Mouse (Mus musculus) erythroblast, embryonic 14.5 days (primary cell): Measurements from ENCODE around the gene Mfsd7a. TPM values are rescaled to one million over a fixed set of nuclear protein-coding genes. Genes with fewer than 3 reads are reported as not detected.
"Not testable (repeated sequence)": the region's sequence is repeated elsewhere in the genome, so short reads cannot be mapped to it uniquely, and the experiment has no call there.

ENCODE experiments used
- H3K27me3 ChIP-seq: 2 replicates; pipeline ENCODE4 v1.6.1; 2012; ENCODE audit warnings: inconsistent platforms; ENCODE audit not compliant: control insufficient read depth
- H3K36me3 ChIP-seq: 2 replicates; pipeline ENCODE4 v1.6.1; 2012; ENCODE audit warnings: mild to moderate bottlenecking, inconsistent platforms; ENCODE audit not compliant: control insufficient read depth
- H3K4me1 ChIP-seq: 2 replicates; pipeline ENCODE4 v1.6.1; 2012; ENCODE audit warnings: inconsistent platforms; ENCODE audit not compliant: control insufficient read depth
- H3K4me3 ChIP-seq: replicated peaks from 2 replicates; pipeline ENCODE3; 2012; ENCODE audit warnings: moderate library complexity, mild to moderate bottlenecking, inconsistent platforms
- H3K9me3 ChIP-seq: 2 replicates; pipeline ENCODE4 v1.6.1; 2012; ENCODE audit warnings: low read length, inconsistent platforms, mixed read lengths; ENCODE audit not compliant: control insufficient read depth
- GATA1 ChIP-seq: IDR thresholded peaks from 2 replicates; pipeline ENCODE4 v1.6.1; 2012; ENCODE audit warnings: low read length, inconsistent platforms, mixed read lengths
- TAL1 ChIP-seq: IDR thresholded peaks from 3 replicates; pipeline ENCODE4 v1.6.1; 2012; ENCODE audit warnings: low read length, inconsistent platforms, mixed read lengths
- polyA plus RNA-seq: library from polyadenylated mRNA; stranded (reverse); fragments of >175 nt; gene quantifications from 2 replicates; pipeline ENCODE4 v1.2.3, GENCODE M21; 2012

Mfsd7a gene
- polyA plus RNA-seq: not detected in 2 replicates

DNA sequence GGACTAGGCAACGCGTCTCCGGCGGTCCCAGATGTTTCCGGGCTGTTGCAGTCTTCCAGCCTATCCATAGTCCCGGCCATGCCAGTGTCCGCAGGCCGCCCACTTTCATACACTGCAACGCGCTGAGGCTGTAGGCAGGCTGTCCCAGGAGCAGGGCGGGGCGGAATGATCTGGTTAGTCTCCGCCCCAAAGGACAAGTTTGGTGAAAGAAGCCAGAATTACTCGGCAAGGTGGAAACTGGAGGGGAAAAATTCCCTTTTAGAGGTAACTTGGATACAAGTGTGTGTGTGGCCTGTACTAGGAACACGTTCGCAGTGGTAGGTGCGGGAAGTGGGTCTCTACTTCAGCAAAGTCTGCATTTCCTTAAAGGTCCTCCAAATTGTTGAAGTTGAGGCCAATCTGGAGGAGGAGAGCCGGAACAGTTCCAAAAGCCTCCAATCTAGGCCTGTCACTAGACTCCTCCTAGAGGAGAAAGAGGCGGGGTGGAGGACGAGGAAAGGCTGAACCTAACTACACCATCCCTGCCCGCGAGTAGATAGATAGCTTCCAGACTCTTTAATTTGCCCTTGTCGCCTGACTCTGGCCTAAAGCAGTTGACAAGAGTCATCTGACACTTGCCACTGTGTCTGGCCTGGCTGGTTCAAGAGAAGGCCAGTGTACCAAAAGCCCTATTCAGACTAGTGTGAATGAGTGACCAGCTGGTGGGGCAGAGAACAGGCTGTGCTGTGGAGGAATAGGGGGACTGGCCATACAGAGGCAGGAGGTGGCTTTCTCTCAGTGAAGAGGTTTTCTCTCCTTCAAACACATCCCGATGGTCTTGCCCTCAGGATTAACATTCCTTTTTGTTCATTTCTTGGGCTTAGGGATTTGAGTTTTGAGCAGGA lies at the start of gene Mfsd7a:
Gene Mfsd7a (minus strand): TSS at position 107 of the 884 bp plus-strand sequence.
- TF ChIP-seq TAL1: no peak
- TF ChIP-seq GATA1: no peak
- peaks cover 47% of the 10 kb centered on the region for H3K4me1 ChIP-seq
- H3K4me3 ChIP-seq: peak within 1 kb of the TSS; percentile 60
- H3K9me3 ChIP-seq: no peaks in the 10 kb centered on the region
- peaks cover 6% of the 10 kb centered on the region for H3K27me3 ChIP-seq
- H3K36me3 ChIP-seq: no peaks in the 10 kb centered on the region

DNA sequence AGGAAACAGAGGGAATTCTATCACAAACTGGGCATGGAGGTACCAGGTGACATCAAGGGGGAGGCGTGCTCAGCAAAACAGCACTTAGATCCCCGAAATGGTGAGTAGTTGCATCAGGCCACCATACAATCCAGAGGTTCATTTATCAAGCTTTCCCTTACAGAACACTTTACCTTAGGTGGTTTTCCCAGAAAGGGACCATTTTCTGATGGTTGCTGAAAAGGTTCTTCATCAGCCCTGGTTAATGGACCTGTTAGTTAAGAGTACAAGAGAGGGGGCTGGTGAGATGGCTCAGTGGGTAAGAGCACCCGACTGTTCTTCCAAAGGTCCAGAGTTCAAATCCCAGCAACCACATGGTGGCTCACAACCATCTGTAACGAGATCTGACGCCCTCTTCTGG lies 37.5 kb upstream of the Mfsd7a start:
- not testable (repeated sequence) for H3K4me1 ChIP-seq, H3K27me3 ChIP-seq, H3K9me3 ChIP-seq, H3K4me3 ChIP-seq
- peaks cover 81% of the 10 kb centered on the region for H3K36me3 ChIP-seq

DNA sequence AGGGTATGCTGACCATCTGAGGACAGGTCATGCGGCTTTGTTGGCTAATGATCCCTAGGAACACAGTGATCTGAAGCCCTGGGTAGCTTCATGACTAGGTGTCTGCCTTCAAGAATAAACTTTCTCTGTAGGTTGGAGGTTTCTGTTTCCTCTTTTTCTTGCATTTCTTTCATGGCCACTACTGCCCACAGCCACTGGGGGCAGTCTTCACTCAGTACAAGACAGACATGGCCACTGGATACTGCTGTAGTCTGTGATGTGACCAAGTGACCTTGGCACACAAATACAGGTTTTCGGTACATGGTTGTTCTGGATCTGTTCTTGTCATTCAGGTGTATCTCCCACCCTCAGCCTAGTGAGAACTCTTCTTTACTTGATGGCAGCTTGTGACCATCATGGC lies 36.5 kb upstream of the Mfsd7a start:
- H3K4me3 ChIP-seq: no peak overlapping the region
- TF ChIP-seq TAL1 (no peak), GATA1 (no peak)
- H3K9me3 ChIP-seq: no peaks in the 10 kb centered on the region
- H3K36me3 ChIP-seq: peaks cover 73% of the 10 kb centered on the region
- no peaks in the 10 kb centered on the region for H3K27me3 ChIP-seq
- H3K4me1 ChIP-seq: peaks cover 2% of the 10 kb centered on the region

DNA sequence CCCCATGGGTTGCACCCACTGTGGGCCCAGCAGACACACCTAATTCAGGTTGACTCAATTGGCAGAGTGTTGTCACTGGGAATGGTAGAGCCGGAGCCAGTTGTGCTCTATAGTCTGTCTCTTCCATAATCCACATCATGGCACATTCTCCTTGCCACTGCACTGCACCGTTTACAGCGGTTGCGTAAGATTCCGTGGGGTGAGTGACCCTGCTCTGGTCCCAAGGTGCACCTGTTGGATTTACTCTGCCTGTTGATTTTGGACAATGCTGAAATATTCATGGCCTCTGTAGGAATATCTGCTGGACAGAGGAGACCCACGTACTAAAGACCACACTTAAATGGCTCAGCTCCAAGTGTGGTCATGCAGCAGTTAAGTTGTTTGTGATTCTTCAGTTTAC lies 34.3 kb upstream of the Mfsd7a start:
- H3K36me3 ChIP-seq: peaks cover 66% of the 10 kb centered on the region

DNA sequence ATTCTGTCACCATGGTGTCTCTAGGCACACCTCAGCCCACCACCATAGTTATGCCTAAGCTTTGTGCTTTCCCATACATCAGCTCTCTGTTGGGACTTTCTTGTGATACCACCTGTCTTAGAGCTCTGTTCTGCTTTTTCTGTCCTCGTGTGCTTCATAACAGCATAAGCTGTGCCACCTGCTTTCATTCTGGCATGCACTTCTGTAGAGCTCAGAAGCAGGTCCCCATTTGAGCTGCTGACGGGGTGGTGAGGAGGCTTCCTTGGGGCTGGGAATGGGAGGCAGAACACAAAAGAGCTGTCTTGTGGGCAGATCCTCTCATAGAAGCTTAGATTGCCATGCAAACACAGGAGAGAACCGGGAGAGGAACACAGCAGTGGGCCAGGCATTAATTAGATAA lies 27.3 kb upstream of the Mfsd7a start:
- Histone ChIP-seq H3K4me1 (peaks cover 15% of the 10 kb centered on the region), H3K4me3 (no peak overlapping the region), H3K27me3 (no peaks in the 10 kb centered on the region), H3K36me3 (peaks cover 83% of the 10 kb centered on the region), H3K9me3 (no peaks in the 10 kb centered on the region)
- no peak for TF ChIP-seq TAL1
- no peak for TF ChIP-seq GATA1

More for the DNA sequence above, 34.3 kb upstream of the Mfsd7a start:
- Histone ChIP-seq H3K4me3 (no peak overlapping the region), H3K4me1 (peaks cover 2% of the 10 kb centered on the region), H3K27me3 (no peaks in the 10 kb centered on the region), H3K9me3 (no peaks in the 10 kb centered on the region)
- TF ChIP-seq GATA1 (no peak), TAL1 (no peak)

DNA sequence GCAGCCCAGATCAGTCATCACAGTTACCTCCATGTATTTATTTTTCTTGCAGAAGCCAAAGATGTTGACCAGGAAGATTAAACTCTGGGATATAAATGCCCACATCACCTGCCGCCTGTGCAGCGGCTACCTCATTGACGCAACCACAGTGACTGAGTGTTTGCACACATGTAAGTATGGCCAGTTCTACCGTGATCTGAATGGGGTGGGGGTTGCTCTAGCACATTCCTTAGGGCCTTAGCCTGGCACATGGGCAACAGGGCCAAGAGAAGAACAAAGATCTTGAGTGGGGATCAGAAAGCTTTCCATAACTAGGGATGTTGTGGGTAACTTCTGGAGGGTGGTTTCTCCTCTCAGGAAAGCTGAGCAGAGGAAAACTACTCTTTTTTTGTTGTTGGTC lies 25.0 kb upstream of the Mfsd7a start:
- Histone ChIP-seq H3K27me3 (no peaks in the 10 kb centered on the region), H3K4me1 (peaks cover 28% of the 10 kb centered on the region), H3K36me3 (peaks cover 90% of the 10 kb centered on the region)

DNA sequence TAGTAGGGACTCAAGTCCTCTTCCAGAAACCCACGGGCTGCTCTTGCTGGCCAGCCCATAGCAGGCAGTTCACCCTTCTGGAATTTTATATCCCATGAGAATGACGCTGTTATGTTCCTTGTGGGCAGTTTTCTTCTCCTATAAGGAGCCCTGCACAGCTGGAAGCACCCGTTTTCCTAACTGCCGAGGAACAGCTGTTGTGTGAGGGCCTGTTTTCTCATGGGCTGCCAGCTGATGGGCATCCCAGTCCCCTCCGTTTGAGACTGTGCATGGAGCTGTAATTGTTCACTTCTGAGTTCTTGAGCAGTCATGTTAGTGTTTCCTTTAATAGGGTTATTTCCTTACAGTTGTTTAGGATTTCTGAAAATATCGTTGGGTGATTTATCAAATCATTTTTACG lies 20.9 kb upstream of the Mfsd7a start:
- peaks cover 63% of the 10 kb centered on the region for H3K4me1 ChIP-seq
- peaks cover 71% of the 10 kb centered on the region for H3K36me3 ChIP-seq
- H3K27me3 ChIP-seq: no peaks in the 10 kb centered on the region
- H3K9me3 ChIP-seq: no peaks in the 10 kb centered on the region
- TF ChIP-seq GATA1: no peak
- no peak for TF ChIP-seq TAL1
- H3K4me3 ChIP-seq: no peak overlapping the region

More for the DNA sequence above, 25.0 kb upstream of the Mfsd7a start:
- Histone ChIP-seq H3K9me3 (no peaks in the 10 kb centered on the region), H3K4me3 (no peak overlapping the region)
- TF ChIP-seq TAL1: no peak

DNA sequence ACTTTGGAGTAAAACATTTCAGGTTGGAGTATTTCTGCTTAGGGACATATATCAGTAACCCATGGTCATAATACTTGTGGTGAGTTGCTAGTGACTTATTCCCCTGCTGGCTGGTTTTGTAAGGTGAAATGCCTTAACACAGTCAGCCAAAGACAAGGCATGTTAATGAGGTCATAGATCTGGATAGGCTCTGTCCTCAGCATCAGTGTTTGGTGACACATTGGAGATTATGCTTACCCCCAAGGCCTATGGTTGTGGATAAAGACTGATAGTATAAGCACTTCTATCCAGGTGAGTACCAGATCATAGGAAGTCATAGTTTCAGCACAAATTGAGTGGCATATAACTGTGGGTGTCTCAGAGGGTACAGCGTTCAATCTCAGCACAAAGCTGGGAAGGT lies 18.0 kb upstream of the Mfsd7a start:
- Histone ChIP-seq H3K9me3 (no peaks in the 10 kb centered on the region), H3K36me3 (peaks cover 47% of the 10 kb centered on the region), H3K27me3 (no peaks in the 10 kb centered on the region), H3K4me1 (peaks cover 82% of the 10 kb centered on the region), H3K4me3 (no peak overlapping the region)
- TF ChIP-seq TAL1 (no peak), GATA1 (no peak)

DNA sequence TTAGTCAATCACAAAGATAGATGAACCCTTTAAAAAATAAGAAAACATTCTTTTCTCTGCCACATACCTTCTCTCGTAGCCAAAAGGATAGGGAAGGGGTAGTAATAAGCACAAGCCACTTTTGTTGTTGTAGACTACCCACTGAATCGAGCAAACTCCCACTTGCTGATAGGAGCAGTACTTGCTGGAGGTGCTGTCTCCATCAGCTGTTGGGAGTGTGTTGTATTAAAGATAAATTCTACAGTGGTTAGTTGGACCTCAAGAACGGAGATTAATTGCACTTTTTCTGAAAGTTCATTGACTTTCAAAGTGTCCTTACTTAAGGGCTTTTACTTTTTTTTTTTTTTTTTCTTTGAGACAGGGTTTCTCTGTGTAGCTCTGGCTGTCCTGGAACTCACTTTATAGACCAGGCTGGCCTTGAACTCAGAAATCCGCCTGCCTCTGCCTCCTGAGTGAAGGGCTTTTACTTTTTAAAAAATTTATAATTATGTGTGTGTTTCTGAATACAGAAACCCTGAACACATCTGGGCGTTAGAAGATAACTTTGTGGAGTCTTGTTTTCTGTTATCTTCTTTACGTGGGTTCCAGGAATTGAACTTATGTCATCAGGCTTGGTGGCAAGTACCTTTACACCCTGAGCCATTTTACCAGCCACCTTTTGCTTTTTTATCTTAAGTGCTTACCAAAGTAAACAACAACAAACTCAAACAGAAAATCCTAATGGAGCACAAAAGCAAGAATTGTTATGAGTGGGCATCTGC lies 16.6 kb upstream of the Mfsd7a start:
- Histone ChIP-seq H3K9me3 (no peaks in the 10 kb centered on the region), H3K36me3 (peaks cover 36% of the 10 kb centered on the region), H3K27me3 (no peaks in the 10 kb centered on the region), H3K4me1 (peaks cover 85% of the 10 kb centered on the region), H3K4me3 (peak overlapping the region; percentile 36)
- TF ChIP-seq TAL1 (no peak), GATA1 (0 out of 2 replicates have a peak, but pooled peaks have one; percentile 4)
